In the genomic region with DNA sequence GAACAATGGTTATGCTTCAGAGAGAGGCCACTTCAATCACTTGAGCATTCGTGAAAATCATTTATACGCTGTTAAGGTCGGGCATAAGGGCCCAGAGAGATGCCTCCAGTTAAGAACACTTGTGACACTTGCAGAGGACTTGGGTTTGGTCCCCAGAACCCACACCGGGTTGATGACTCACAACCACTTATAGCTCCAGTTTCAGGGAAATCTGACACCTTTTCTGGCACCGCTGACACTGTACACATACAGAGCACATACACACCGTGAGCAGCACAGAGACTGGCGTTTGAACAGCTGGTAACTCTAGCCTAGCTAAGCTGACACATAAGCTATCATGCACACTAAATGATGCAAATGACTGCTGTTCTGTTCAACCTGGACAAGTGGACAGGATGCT, we compare ENCODE assay signal across 24 mouse cellular contexts. TPM values are rescaled to one million over a fixed set of nuclear protein-coding genes. Genes with fewer than 3 reads are reported as not detected.
A peak's percentile ranks its signal among the peaks of the same experiment; 100 is the strongest.
DNase-seq lines count a peak whose midpoint lies in the region; ATAC-seq and TF ChIP-seq lines count a peak whose summit lies in the region.
"Had no signal": no experiment of that assay in that cellular context is flagged by ENCODE, and none has a peak within 500 bp of the region (broad histone marks: within the 10 kb centered on the region; RNA-seq: fewer than 3 reads in every experiment).

No protein-coding gene starts in this region.

- ATAC-seq in heart, embryonic 11.5 days (replicated peaks; ENCODE audit: insufficient number of reproducible peaks, low FRiP score, low TSS enrichment) = no peak
- ATAC-seq in lung, embryonic 14.5 days (ENCODE audit: insufficient read depth) = 0 out of 2 replicates have a peak, but pooled peaks have one; percentile 47
- ATAC-seq: activated CD4-positive, CD25-positive, alpha-beta regulatory T cell, adult 4 months; forebrain, embryonic 13.5 days; forebrain, embryonic 16.5 days; hindbrain, embryonic 16.5 days had no signal

- no peak overlapping the region for H3K27ac ChIP-seq in heart, embryonic 11.5 days (ENCODE audit: low read depth, low read length)
- no peak overlapping the region for H3K27ac ChIP-seq in lung, embryonic 14.5 days (ENCODE audit: low read depth)
- H3K27ac ChIP-seq: forebrain, embryonic 10.5 days; forebrain, embryonic 13.5 days; heart, embryonic 15.5 days; hindbrain, embryonic 10.5 days; hindbrain, embryonic 13.5 days had no signal

- peak; percentile 64 for DNase-seq in heart, adult 11 months
- DNase-seq in lung, embryonic 14.5 days = peak; percentile 48
- no peak for DNase-seq in lung, postnatal 14 days
- DNase-seq in brain, adult 2 months (ENCODE audit: low read depth, low spot score) = peak; percentile 25
- DNase-seq in kidney, adult 9 months = no peak
- DNase-seq: adrenal gland, adult 8-10 months; adrenal gland, postnatal 25 days; cerebellum, adult 18-20 months; cerebellum, adult 9-10 months; cerebellum, postnatal 14 days; gastrocnemius, postnatal 10 days; gastrocnemius, postnatal 36 days; heart, postnatal 10 days; heart, postnatal 36 days had no signal

- H3K4me1 ChIP-seq in heart, embryonic 11.5 days (ENCODE audit: control insufficient read depth, insufficient read depth, low read length) = no peaks in the 10 kb centered on the region
- no peaks in the 10 kb centered on the region for H3K4me1 ChIP-seq in lung, embryonic 14.5 days (ENCODE audit: insufficient read depth)
- H3K4me1 ChIP-seq: heart, embryonic 12.5 days; heart, embryonic 15.5 days had no signal

- H3K27me3 ChIP-seq in heart, embryonic 11.5 days (ENCODE audit: control insufficient read depth, insufficient read depth, low read length) = no peaks in the 10 kb centered on the region
- H3K27me3 ChIP-seq in lung, embryonic 14.5 days (ENCODE audit: insufficient read depth, low read length) = no peaks in the 10 kb centered on the region
- H3K27me3 ChIP-seq: heart, embryonic 12.5 days; heart, embryonic 15.5 days had no signal

- H3K4me2 ChIP-seq in heart, embryonic 11.5 days = no peak overlapping the region
- H3K4me2 ChIP-seq in lung, embryonic 14.5 days = no peak overlapping the region
- H3K4me2 ChIP-seq: forebrain, embryonic 13.5 days; heart, embryonic 12.5 days; heart, embryonic 15.5 days; hindbrain, embryonic 13.5 days had no signal

- H3K9me3 ChIP-seq in heart, embryonic 11.5 days (replicated peaks; ENCODE audit: control insufficient read depth, low read length) = no peaks in the 10 kb centered on the region
- H3K9me3 ChIP-seq in lung, embryonic 14.5 days (ENCODE audit: low read depth, low read length) = no peaks in the 10 kb centered on the region
- H3K9me3 ChIP-seq: forebrain, embryonic 10.5 days; forebrain, embryonic 13.5 days; heart, embryonic 12.5 days; heart, embryonic 15.5 days; hindbrain, embryonic 10.5 days; hindbrain, embryonic 13.5 days had no signal

- no peak for TF ChIP-seq CTCF in lung, embryonic 14.5 days (IDR thresholded peaks at IDR 0.05; ENCODE audit: low read depth)

- H3K4me3 ChIP-seq in heart, embryonic 11.5 days (ENCODE audit: low read depth, low read length) = no peak overlapping the region
- H3K4me3 ChIP-seq in lung, embryonic 14.5 days (ENCODE audit: low read depth, low read length) = no peak overlapping the region
- H3K4me3 ChIP-seq: forebrain, embryonic 10.5 days; forebrain, embryonic 13.5 days; heart, embryonic 12.5 days; heart, embryonic 15.5 days; hindbrain, embryonic 10.5 days; hindbrain, embryonic 13.5 days had no signal

- no peak overlapping the region for H3K9ac ChIP-seq in heart, embryonic 11.5 days (ENCODE audit: low read depth, low read length)
- no peak overlapping the region for H3K9ac ChIP-seq in lung, embryonic 14.5 days
- H3K9ac ChIP-seq: forebrain, embryonic 13.5 days; heart, embryonic 12.5 days; heart, embryonic 15.5 days; hindbrain, embryonic 13.5 days had no signal

- WGBS in heart, embryonic 11.5 days (ENCODE audit: insufficient replicate concordance) = 73% methylated on average over 7 of the region's 7 CpGs
- WGBS in lung, embryonic 14.5 days = 57% methylated on average over 7 of the region's 7 CpGs

- H3K36me3 ChIP-seq in heart, embryonic 11.5 days (ENCODE audit: control insufficient read depth, insufficient read depth, low read length) = no peaks in the 10 kb centered on the region
- H3K36me3 ChIP-seq in lung, embryonic 14.5 days (ENCODE audit: insufficient read depth) = no peaks in the 10 kb centered on the region
- H3K36me3 ChIP-seq: forebrain, embryonic 10.5 days; heart, embryonic 12.5 days; heart, embryonic 15.5 days; hindbrain, embryonic 10.5 days; hindbrain, embryonic 13.5 days had no signal

RNA-seq across cellular contexts. Expression of gene Gpr26, which starts 42.7 kb away (rescaled TPM):
- not detected in 2 replicates for polyA plus RNA-seq in heart, embryonic 11.5 days (2014; fragmentation: Nextera tagmentation; extraction: Ambion mirVana)
- polyA plus RNA-seq in lung, embryonic 14.5 days (2014; fragmentation: Nextera tagmentation; extraction: Ambion mirVana) = not detected in 2 replicates
- polyA plus RNA-seq: activated CD4-positive, CD25-positive, alpha-beta regulatory T cell, adult 4 months; heart, embryonic 12.5 days; heart, embryonic 15.5 days had no signal

Comparison
In these comparisons a context has a peak if more than half of its experiments do, and no peak if none do; other contexts are left out.
1. DNase-seq: peak in heart, adult 11 months (single experiment), lung, embryonic 14.5 days (single experiment) and brain, adult 2 months (single experiment); none in lung, postnatal 14 days (single experiment) and kidney, adult 9 months (single experiment).